Mouse (Mus musculus): ENCODE measurements at regions not wholly inside any gene's neighbourhood (a gene's known extent, or its start where the extent isn't known, plus 50 kb on each side); places are given as distances from the start of the nearest gene placed in this dataset.

GRCm38 (mm10) chr13:51906103-51906502, 59.6 kb downstream of the Gadd45g start:
- TF ChIP-seq POLR2A (IDR thresholded peaks at IDR 0.05; ENCODE audit: borderline replicate concordance, insufficient read depth, low read length) (no peak), CTCF (IDR thresholded peaks at IDR 0.05; ENCODE audit: borderline replicate concordance, insufficient read depth, low read depth, low read length) (no peak)
